8 mouse cellular contexts compared by ENCODE assay signal in the genomic region with DNA sequence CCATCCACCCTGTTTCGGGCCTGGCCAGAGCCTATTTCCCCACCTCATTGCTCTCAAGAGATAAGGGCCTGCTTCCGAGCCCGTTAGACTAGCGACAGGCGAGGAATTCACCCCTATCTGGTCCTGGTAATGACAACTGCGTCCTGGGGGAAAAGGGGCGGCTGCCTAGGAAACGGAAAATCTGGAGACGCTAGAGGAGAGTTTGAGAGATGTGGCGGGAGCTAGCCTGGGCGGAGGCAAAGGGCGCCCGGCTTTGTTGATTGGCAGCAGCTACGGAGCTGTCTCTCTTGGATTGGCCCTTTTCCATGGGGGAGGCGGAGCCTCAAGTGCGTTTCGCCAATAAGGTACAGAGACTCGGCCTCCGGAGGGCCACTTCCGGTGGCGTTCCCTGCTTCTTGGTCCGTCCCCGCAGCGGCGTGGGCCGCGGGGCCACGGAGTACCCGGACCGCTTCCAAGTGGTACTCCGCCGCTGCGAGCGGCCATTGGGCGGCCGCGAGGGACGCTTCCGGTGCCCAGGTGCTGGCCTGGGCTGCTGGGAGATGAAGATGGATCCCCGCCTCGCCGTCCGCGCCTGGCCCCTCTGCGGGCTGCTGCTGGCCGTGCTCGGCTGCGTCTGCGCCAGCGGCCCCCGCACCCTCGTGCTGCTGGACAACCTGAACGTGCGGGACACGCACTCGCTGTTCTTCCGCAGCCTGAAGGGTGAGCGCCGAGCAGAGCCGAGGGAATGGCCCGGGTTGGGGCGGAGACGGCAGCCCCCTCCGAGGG. TPM values are rescaled to one million over a fixed set of nuclear protein-coding genes. Genes with fewer than 3 reads are reported as not detected.
DNase-seq lines count a peak whose midpoint lies in the region; ATAC-seq lines count a peak whose summit lies in the region.

Ddost (plus strand) TSS at position 391 of the 765 bp plus-strand sequence.

- H3K9ac ChIP-seq in lung, embryonic 16.5 days (ENCODE audit: low read length), result peak within 1 kb of the TSS; percentile 96

- no peaks in the 10 kb centered on the region for H3K9me3 ChIP-seq in lung, embryonic 16.5 days (ENCODE audit: control insufficient read depth, low read length)

- H3K4me1 ChIP-seq in lung, embryonic 16.5 days (replicated peaks; ENCODE audit: control insufficient read depth, insufficient read depth, low read length), result peaks cover 16% of the 10 kb centered on the region

- H3K27me3 ChIP-seq in lung, embryonic 16.5 days (ENCODE audit: control insufficient read depth, insufficient read depth, low read depth, low read length), result no peaks in the 10 kb centered on the region

- ATAC-seq in hematopoietic stem cell, adult 5-6 weeks (replicated peaks in 1 of 2; ENCODE audit: insufficient read depth in 1 of 2, low FRiP score in 2 of 2, low TSS enrichment in 1 of 2, low read depth in 1 of 2, poor library complexity in 2 of 2, severe bottlenecking in 2 of 2), result peak; percentile 97 to 99
- peak; percentile 98 for ATAC-seq in lung, embryonic 16.5 days (ENCODE audit: low read depth)

- H3K27ac ChIP-seq in lung, embryonic 16.5 days (ENCODE audit: low read length), result peak within 1 kb of the TSS; percentile 74

- peak; percentile 100 for DNase-seq in MEL-GATA-1-ER (ENCODE audit: extremely low read depth, low read depth)
- peak; percentile 98 for DNase-seq in cerebellum, adult 8-10 months
- peak; percentile 100 for DNase-seq in forelimb bud, embryonic 11.5 days (ENCODE audit: low read depth, low spot score)
- DNase-seq in layer of hippocampus, adult 9-10 months (ENCODE audit: low spot score), result peak; percentile 96
- DNase-seq in ovary, postnatal 10 days (ENCODE audit: low spot score), result peak; percentile 83
- DNase-seq in thymus, postnatal 10 days (ENCODE audit: low spot score in 2 of 2), result peak; percentile 92 to 93

- WGBS in lung, embryonic 16.5 days, result under 1% methylated on average over 62 of the region's 64 CpGs

- peak within 1 kb of the TSS; percentile 95 for H3K4me2 ChIP-seq in lung, embryonic 16.5 days (ENCODE audit: low read depth, low read length)

- peaks cover 9% of the 10 kb centered on the region; the same call in 1 of the 2 replicates for H3K36me3 ChIP-seq in lung, embryonic 16.5 days (ENCODE audit: control insufficient read depth, insufficient read depth, low read length)

- H3K4me3 ChIP-seq in lung, embryonic 16.5 days (ENCODE audit: low read length), result peak within 1 kb of the TSS; percentile 100

RNA-seq across cellular contexts. Expression of gene Ddost, which starts in this region (rescaled TPM):
- 95.1 and 97.5 TPM in 2 replicates for total RNA-seq in hematopoietic stem cell, adult 5-6 weeks (2017)
- polyA plus RNA-seq in lung, embryonic 16.5 days (2015; fragmentation: Nextera tagmentation; extraction: Ambion mirVana), result 402 TPM in 2 replicates

Comparison
In these comparisons a context has a peak if more than half of its experiments do, and no peak if none do; other contexts are left out.
1. Peak in every context shown above with its lines: DNase-seq, ATAC-seq, H3K4me3 ChIP-seq and H3K27ac ChIP-seq.